Mouse (Mus musculus) heart, adult 2 months (tissue): ENCODE data around the gene Gls2.

Source experiments
- CTCF ChIP-seq: fragments of 200-600 bp; IDR thresholded peaks from 2 replicates; pipeline ENCODE4 v1.8.1; 2022; ENCODE audit warnings: antibody characterized with exemption, mild to moderate bottlenecking, moderate library complexity
- EP300 ChIP-seq: fragments of 200-500 bp; IDR thresholded peaks from 2 replicates; pipeline ENCODE4 v1.6.1; 2011; ENCODE audit warnings: low read depth, low read length, control low read depth; ENCODE audit not compliant: insufficient read depth

GRCm38 (mm10) chr10:128239140-128239539 lies 44.9 kb downstream of the Gls2 start:
- no peak for TF ChIP-seq EP300
- no peak for TF ChIP-seq CTCF
